Mouse (Mus musculus) thymus, postnatal 36 days (tissue): Measurements from ENCODE around the gene Gm47996.
"Not testable (repeated sequence)": the region's sequence is repeated elsewhere in the genome, so short reads cannot be mapped to it uniquely, and the experiment has no call there.

ENCODE experiments used
- DNase-seq, 2 experiments: peaks; one replicate each; pipeline ENCODE4 v3.0.0; 2022; ENCODE audit warnings: mixed read lengths in 2 of 2

The Gm47996 gene

GRCm38 (mm10) chr1:151208493-151208892, 1.4 kb upstream of the Gm47996 start:
- not testable (repeated sequence) for DNase-seq

GRCm38 (mm10) chr1:151208944-151209343, 987 bp upstream of the Gm47996 start:
- not testable (repeated sequence) for DNase-seq

DNA sequence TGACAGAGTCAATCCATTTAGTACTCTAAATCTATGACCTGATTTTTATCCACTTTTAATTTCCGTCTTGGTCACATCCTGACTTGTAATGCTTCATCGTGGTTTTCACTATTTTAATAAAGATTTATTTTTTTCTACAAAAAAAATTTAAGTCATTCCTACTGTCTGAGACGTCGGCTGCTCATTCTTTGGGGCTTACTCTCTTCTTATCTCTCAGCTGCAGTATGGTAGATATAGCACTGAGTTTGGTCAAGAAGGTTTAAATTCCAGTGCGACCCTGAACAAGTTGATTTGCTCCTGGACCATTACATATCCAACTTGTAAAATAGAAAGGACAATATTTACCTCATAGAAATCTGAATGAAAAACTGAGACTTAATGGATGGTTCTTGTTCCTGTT, 1.7 kb downstream of the Gm47996 start:
- not testable (repeated sequence) for DNase-seq

DNA sequence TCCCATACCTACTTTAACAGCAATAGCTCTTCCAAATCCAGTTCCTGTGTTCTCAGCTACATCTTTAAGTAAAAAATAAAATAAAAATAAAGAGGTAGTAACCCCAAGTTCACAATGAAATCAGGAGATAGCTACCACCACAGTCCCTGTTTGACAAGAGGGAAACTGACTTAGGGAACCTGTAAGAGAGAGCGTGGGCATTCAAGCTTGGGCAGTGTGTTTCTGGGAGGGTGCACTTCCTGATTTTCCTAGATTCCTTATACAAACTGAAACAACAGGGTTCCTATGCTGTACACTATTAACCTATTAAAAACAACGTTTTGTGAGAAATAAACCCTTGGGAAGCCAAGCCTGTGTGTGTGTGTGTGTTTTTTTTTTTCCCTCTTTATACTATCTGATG, 4.9 kb downstream of the Gm47996 start:
- no peak for DNase-seq

- DNase-seq, result no peak
Measured at GRCm38 (mm10) chr1:151215985-151216384, 6.1 kb downstream of the Gm47996 start.

DNA sequence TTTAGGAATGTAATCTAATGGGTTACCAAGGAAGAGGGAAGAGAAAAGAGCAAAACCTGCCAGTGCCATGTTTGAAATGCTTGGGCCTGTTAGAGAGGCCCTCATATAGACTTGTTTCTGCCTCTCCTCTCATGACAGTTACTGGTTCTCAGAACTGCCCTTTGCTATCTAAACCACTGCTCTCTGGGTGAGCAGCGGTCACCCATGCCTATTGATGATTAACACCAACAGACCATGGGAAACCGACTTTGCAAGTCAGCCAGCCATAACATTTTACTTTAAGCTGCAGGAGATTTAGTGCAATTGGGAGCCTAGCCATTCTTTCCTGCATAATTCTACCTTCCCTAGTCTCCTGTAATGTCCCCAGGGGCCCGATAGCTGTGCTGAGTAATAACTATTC, 6.5 kb downstream of the Gm47996 start:
- no peak for DNase-seq

- no peak for DNase-seq
Measured at GRCm38 (mm10) chr1:151219045-151219444, 9.1 kb downstream of the Gm47996 start.

DNA sequence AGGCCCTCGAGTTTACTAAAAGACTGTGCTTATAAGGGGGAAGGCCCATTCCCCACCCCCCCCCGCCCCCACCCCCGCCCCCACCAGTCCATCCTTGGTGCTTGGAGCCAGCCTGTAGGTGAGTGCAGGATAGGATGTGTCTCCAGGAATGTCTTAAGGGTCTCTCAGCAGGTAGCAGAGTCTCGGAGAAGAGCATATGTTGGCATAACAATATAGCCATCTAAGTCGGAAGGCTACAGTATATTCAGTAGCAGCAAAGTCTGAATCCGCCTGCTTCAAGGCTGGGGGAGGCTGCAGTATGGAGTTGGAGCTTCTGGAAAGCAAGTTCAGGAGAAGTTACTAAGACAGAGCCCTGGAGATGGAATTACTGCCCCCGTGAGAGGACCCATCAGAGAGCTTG, 10.2 kb downstream of the Gm47996 start:
- no peak for DNase-seq

- DNase-seq, result no peak
Measured at GRCm38 (mm10) chr1:151222561-151223267, 12.8 kb downstream of the Gm47996 start.

DNA sequence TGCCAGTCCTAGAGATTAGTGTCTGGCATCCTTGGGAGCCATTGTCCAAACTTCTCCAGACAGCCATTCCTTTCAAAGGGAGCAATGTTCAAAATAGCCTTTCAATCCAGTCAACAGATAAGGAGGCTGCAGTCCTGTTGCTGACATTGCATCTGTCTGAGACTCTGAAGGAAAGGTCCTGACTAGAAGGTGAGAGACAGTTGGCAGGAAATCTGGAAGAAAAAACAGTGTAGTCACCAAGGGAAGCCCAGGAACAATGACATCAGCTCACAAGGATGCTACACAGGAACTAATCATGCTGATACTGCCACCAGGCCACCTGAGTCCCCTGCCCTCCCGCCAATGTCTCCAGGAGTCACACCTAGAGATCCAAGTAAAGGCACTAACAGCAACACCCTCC, 13.4 kb downstream of the Gm47996 start:
- DNase-seq, result no peak

DNA sequence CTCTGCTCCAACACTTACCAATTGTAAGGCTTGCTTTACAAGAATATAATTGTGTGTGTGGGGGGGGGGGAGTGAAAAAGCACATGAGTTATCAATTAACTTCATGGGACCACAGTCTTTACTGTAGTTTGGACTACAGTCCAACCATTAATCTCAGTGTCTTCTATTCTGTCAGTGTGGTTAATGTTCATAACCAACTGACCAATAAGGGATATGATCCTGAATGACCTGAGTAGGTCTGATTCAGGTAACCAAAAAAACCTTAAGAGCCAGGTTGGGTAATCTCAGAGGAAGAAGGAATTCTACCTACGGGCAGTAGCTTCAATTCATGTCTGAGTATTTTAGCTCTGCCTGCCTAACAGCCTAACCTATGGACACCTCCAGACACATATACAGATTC, 14.6 kb downstream of the Gm47996 start:
- DNase-seq, result no peak

DNA sequence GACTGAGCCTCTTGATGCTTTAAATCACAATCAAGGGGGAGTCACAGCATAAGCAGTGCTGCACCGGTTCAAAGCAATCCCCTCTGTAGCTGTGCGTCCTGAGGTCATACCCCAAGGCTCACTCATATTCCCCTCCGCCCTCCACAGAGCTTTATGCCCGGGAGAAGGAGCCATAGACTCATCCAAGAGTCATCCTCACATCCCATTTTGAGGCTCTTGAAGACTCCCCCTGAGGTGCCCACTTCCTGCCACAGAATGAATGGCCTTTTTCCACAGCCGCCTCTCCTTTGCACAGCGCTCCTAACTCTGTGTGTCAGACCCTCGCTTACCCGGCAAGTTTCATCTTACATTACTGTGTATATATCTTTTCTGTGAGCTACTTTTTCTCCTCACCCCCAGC, 17.6 kb downstream of the Gm47996 start:
- DNase-seq, result no peak

DNA sequence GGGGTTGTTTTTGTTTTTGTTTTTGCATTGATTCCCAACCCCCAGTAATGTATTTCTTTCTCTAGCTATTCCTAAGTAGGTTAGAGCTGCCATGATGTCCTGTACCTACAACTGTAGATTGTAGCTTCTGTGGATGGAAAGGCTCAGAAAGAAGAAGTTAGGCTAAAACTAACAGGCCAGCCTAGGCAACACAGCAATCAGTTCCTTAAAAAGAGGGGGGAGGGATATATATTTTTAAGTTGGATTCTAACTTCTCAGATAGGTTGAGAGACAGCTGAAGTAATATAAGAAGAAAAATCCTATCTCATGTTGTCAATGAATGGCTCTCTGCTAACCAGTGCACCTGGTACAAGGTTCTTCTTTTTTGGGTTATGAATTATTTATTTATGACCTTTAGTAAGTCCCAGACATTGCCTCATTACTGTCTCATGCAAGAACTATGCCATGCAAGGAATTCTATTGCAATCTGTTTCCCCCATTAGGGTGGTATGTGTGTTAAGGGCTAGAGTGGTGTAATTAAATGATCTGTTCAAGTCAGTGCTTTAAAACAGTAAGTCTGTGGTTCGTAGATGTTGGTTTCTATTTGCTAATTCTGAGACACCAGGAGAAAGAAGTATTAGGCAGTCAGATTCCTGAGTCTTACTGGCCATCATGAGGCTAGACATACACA, 18.5 kb downstream of the Gm47996 start:
- DNase-seq, result no peak

GRCm38 (mm10) chr1:151232346-151232745, 22.4 kb downstream of the Gm47996 start:
- no peak for DNase-seq

- no peak for DNase-seq
Measured at GRCm38 (mm10) chr1:151233756-151234155, 23.8 kb downstream of the Gm47996 start.

- no peak for DNase-seq
Measured at GRCm38 (mm10) chr1:151235574-151235973, 25.6 kb downstream of the Gm47996 start.

DNA sequence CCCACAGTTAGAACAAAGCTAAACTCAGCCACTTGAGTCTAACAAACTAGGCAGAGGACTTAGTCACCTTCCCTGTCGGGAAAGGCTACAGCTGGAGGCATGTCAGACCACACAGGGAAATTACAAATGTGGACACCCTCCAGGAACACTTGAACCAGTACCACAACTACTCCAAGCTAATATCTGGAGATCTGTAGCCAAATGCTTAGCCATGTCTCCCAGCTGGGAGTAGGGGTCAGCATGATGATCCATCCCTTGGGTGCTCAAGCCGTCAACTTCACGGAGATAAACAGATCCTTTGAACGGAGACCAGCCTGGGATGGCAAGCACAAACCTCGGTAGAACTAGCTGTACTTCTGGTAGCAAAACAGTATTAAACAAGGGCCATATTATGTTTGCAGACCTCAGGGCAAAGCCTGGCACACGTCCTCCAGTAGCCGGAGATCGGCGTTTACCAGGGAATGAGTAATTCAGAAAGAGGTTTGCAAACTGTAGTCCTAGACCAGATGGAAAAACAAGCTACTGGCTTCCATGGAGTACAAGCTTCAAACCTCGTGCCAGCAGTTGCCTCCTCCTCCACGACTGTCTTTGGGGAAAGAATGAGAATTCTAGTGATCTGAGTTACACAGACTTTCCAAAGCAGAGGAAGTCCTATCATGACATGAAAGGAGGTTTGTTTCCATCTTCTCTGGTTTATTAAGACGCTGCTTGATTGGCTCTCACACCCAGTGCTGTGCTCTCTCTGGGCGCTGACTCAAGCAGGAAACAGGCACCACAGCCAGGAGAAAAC, 26.4 kb downstream of the Gm47996 start:
- DNase-seq, result no peak

GRCm38 (mm10) chr1:151237780-151238179, 27.8 kb downstream of the Gm47996 start:
- DNase-seq, result no peak

DNA sequence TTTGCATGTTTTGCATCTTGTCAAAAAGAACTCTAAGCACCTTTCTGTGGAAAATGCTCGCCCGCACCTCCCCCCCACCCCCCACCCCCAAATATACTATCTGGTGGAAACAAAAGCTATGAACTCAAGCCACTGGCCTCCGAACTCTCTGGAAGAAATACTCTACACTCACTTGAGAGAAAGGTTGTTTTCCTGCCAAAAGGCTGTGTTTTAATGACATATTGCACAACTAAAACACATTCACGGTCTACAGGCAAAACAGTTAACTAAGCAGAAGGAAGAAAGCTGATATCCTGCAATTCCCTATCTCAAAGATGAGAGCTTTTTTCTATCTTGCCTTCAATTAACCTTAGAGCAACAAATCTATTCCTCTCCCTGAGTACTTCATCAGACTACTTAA, 33.4 kb downstream of the Gm47996 start:
- no peak for DNase-seq

- no peak for DNase-seq
Measured at GRCm38 (mm10) chr1:151244013-151244412, 34.1 kb downstream of the Gm47996 start.

DNA sequence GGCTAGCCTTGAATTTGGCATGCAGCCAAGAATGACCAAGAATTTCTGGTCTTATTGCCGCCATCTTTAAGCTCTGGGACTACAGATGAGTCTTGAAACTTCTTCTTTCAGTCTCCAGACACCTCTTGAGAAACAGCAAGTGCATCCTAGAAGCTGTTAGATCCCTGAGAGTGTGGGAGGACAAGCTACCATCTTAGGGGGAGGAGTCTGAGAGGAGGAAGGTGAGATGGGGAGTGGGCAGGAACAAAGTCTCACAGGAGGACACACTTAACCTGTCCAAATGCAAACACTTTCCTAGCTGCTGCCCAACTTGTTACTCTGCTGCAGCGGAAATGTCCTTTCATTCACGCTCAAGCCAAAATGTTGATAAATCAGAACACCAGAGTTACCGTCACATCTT, 34.8 kb downstream of the Gm47996 start:
- no peak for DNase-seq

DNA sequence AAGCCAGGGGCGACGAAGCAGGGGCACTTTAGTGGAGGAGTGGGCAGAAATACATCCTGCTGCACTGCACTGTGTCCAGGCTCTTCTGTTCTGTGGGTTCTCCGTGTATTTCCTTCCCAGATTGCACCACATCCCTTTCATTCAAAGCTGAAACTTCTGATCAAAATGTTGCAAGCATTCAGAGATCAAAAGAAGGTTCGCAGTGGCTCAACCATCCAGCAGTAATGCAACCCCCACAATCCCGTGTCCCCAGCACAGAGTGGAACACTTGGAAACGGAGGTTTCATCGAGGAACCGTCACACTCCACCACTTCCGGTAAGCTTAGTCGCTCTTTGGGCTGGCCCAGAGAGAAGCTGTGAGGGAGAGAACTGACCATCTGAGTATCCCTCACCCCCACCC, 35.2 kb downstream of the Gm47996 start:
- no peak for DNase-seq

DNA sequence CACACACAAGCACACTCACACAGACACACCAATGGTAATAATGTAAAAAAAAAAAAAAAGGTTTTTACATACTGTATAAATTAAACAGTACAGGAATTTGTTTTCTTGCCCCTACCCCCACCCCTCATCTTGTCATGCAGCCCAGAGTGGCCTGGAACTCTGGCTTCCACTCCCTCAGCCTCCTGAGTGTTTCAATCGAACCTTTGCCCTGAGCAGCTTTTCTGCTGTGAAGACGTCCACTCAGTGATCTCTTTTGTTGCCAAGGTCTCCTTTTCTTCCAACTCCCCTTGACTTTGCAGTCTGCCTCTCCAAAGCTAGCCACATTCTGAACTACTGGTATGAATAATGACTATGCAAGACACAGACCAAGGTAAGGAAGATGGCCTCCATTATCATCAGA, 35.9 kb downstream of the Gm47996 start:
- DNase-seq, result no peak

GRCm38 (mm10) chr1:151250109-151250508, 40.2 kb downstream of the Gm47996 start:
- no peak for DNase-seq
